Mouse (Mus musculus): Measurements from ENCODE around the gene Gna12.

DNA sequence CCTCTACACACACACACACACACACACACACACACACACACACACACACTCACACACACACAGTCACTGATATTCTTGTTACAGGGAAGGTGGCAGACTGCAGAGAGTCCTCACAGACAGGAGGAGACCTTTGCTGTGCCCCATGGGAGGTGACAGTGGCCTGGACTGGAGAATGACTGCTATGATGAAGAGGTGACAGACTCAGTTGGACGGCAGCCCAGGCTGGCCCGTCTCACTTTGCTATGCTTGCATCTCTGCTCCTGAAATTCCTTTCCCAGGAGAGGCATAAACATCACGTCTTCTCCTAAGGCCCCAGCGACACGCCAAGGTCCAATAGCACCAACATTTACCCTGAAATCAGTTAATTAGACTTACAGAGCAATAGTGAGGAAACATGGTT is 23.5 kb upstream of the Gna12 start:
- TF ChIP-seq CTCF (IDR thresholded peaks at IDR 0.05; ENCODE audit: borderline replicate concordance, insufficient read depth, low read length) (no peak), POLR2A (IDR thresholded peaks at IDR 0.05; ENCODE audit: low read depth, low read length) (no peak)
